Mouse (Mus musculus) limb, embryonic 15.5 days (tissue): ENCODE data around the gene Crebl2. TPM values are rescaled to one million over a fixed set of nuclear protein-coding genes. Genes with fewer than 3 reads are reported as not detected.

Source experiments
- ATAC-seq: fragments of 200-750 bp; cut with Nextera tagmentation; 2 replicates; pipeline ENCODE4 v1.8.0; 2017; ENCODE audit warnings: low read depth, moderate TSS enrichment; ENCODE audit not compliant: insufficient number of reproducible peaks, low FRiP score, low TSS enrichment
- H3K27ac ChIP-seq: fragments of 300-500 bp; sonication (generic); 2 replicates; pipeline ENCODE4 v1.5.1; 2015; ENCODE audit warnings: moderate library complexity, mild to moderate bottlenecking, inconsistent platforms
- H3K27me3 ChIP-seq: fragments of 300-500 bp; sonication (generic); 2 replicates; pipeline ENCODE4 v1.6.1; 2015; ENCODE audit warnings: inconsistent platforms
- H3K36me3 ChIP-seq: fragments of 300-500 bp; sonication (generic); 2 replicates; pipeline ENCODE4 v1.6.1; 2015; ENCODE audit warnings: inconsistent platforms
- H3K4me1 ChIP-seq: fragments of 300-500 bp; sonication (generic); 2 replicates; pipeline ENCODE4 v1.6.1; 2015; ENCODE audit warnings: inconsistent platforms
- H3K4me2 ChIP-seq: fragments of 300-500 bp; sonication (generic); 2 replicates; pipeline ENCODE4 v1.6.1; 2015; ENCODE audit warnings: mild to moderate bottlenecking, inconsistent platforms
- H3K4me3 ChIP-seq: fragments of 300-500 bp; sonication (generic); 2 replicates; pipeline ENCODE4 v1.5.1; 2015; ENCODE audit warnings: mild to moderate bottlenecking, inconsistent platforms
- H3K9ac ChIP-seq: fragments of 300-500 bp; sonication (generic); 2 replicates; pipeline ENCODE4 v1.6.1; 2015; ENCODE audit warnings: inconsistent platforms
- H3K9me3 ChIP-seq: fragments of 300-500 bp; sonication (generic); 2 replicates; pipeline ENCODE4 v1.6.1; 2016; ENCODE audit warnings: inconsistent platforms
- WGBS: fragments of 180-500 bp; shearing (Covaris S2); methylation state at CpG from one replicate; pipeline ENCODE4 v1.1.7; 2015; 5-methylcytosine and 5-hydroxymethylcytosine counted together
- polyA plus RNA-seq: library from polyadenylated mRNA; unstranded; fragments of >200 nt; fragmentation: Nextera tagmentation; extraction: Ambion mirVana; gene quantifications from 2 replicates; pipeline ENCODE4 v1.2.1, GENCODE M21; 2015

Gene Crebl2
- polyA plus RNA-seq, 1 experiment from 2014 or later: 3.9 TPM

GRCm38 (mm10) chr6:134877892-134878291, 47.9 kb downstream of the Crebl2 start:
- H3K36me3 ChIP-seq: no peaks in the 10 kb centered on the region; the same call in 1 of the 2 replicates
- no peak overlapping the region for H3K9ac ChIP-seq
- H3K9me3 ChIP-seq: no peaks in the 10 kb centered on the region
- H3K27ac ChIP-seq: no peak overlapping the region
- no peak overlapping the region for H3K4me3 ChIP-seq
- no peak overlapping the region for H3K4me2 ChIP-seq
- no peaks in the 10 kb centered on the region for H3K4me1 ChIP-seq
- 72% methylated on average over 1 of the region's 1 CpGs for WGBS
- no peak for ATAC-seq
- no peaks in the 10 kb centered on the region for H3K27me3 ChIP-seq

- Histone ChIP-seq H3K9ac (no peak overlapping the region), H3K27ac (no peak overlapping the region), H3K27me3 (no peaks in the 10 kb centered on the region), H3K4me1 (no peaks in the 10 kb centered on the region), H3K4me2 (no peak overlapping the region), H3K36me3 (no peaks in the 10 kb centered on the region; the same call in 1 of the 2 replicates), H3K4me3 (no peak overlapping the region), H3K9me3 (no peaks in the 10 kb centered on the region)
- no peak for ATAC-seq
- WGBS: 80% methylated on average over 5 of the region's 5 CpGs
Measured at GRCm38 (mm10) chr6:134879556-134879955, 49.6 kb downstream of the Crebl2 start.

- H3K27ac ChIP-seq: no peak overlapping the region
- WGBS: 35% methylated on average over 2 of the region's 2 CpGs
- no peaks in the 10 kb centered on the region for H3K4me1 ChIP-seq
- no peaks in the 10 kb centered on the region for H3K9me3 ChIP-seq
- no peak overlapping the region for H3K4me3 ChIP-seq
- no peak overlapping the region for H3K4me2 ChIP-seq
- ATAC-seq: no peak
- no peaks in the 10 kb centered on the region for H3K27me3 ChIP-seq
- no peak overlapping the region for H3K9ac ChIP-seq
- no peaks in the 10 kb centered on the region; the same call in 1 of the 2 replicates for H3K36me3 ChIP-seq
Measured at GRCm38 (mm10) chr6:134880046-134880445, 50.1 kb downstream of the Crebl2 start.

- Histone ChIP-seq H3K4me1 (0 out of 2 replicates have a peak, but pooled peaks cover 6% of the 10 kb centered on the region), H3K9me3 (no peaks in the 10 kb centered on the region), H3K4me2 (no peak overlapping the region), H3K36me3 (no peaks in the 10 kb centered on the region; the same call in 1 of the 2 replicates), H3K27me3 (no peaks in the 10 kb centered on the region), H3K9ac (no peak overlapping the region), H3K4me3 (no peak overlapping the region), H3K27ac (no peak overlapping the region)
- ATAC-seq: no peak
- 75% methylated on average over 4 of the region's 4 CpGs for WGBS
Measured at GRCm38 (mm10) chr6:134883661-134884060, 53.7 kb downstream of the Crebl2 start.

GRCm38 (mm10) chr6:134885515-134885914, 55.6 kb downstream of the Crebl2 start:
- H3K36me3 ChIP-seq: no peaks in the 10 kb centered on the region; the same call in 1 of the 2 replicates
- no peak overlapping the region for H3K4me2 ChIP-seq
- ATAC-seq: no peak
- H3K9ac ChIP-seq: no peak overlapping the region
- H3K27ac ChIP-seq: no peak overlapping the region
- H3K9me3 ChIP-seq: no peaks in the 10 kb centered on the region
- 92% methylated on average over 2 of the region's 2 CpGs for WGBS
- no peaks in the 10 kb centered on the region for H3K27me3 ChIP-seq
- 0 out of 2 replicates have a peak, but pooled peaks cover 8% of the 10 kb centered on the region for H3K4me1 ChIP-seq
- no peak overlapping the region for H3K4me3 ChIP-seq

- no peak overlapping the region for H3K4me2 ChIP-seq
- 86% methylated on average over 8 of the region's 8 CpGs for WGBS
- ATAC-seq: no peak
- no peaks in the 10 kb centered on the region for H3K27me3 ChIP-seq
- no peaks in the 10 kb centered on the region for H3K9me3 ChIP-seq
- H3K4me3 ChIP-seq: no peak overlapping the region
- no peak overlapping the region for H3K9ac ChIP-seq
- 0 out of 2 replicates have a peak, but pooled peaks cover 8% of the 10 kb centered on the region for H3K4me1 ChIP-seq
- H3K36me3 ChIP-seq: no peaks in the 10 kb centered on the region; the same call in 1 of the 2 replicates
- no peak overlapping the region for H3K27ac ChIP-seq
Measured at GRCm38 (mm10) chr6:134886475-134886874, 56.5 kb downstream of the Crebl2 start.

GRCm38 (mm10) chr6:134887008-134887407, 57.1 kb downstream of the Crebl2 start:
- ATAC-seq: no peak

GRCm38 (mm10) chr6:134887711-134888449, 57.9 kb downstream of the Crebl2 start:
- 4% methylated on average over 10 of the region's 10 CpGs for WGBS
- 0 out of 2 replicates have a peak, but pooled peaks cover 8% of the 10 kb centered on the region for H3K4me1 ChIP-seq
- H3K9me3 ChIP-seq: no peaks in the 10 kb centered on the region
- no peaks in the 10 kb centered on the region for H3K27me3 ChIP-seq
- H3K4me2 ChIP-seq: no peak overlapping the region
- H3K27ac ChIP-seq: no peak overlapping the region
- H3K9ac ChIP-seq: no peak overlapping the region
- H3K4me3 ChIP-seq: no peak overlapping the region
- ATAC-seq: no peak
- no peaks in the 10 kb centered on the region for H3K36me3 ChIP-seq

More at GRCm38 (mm10) chr6:134887008-134887407, 57.1 kb downstream of the Crebl2 start:
- H3K4me3 ChIP-seq: no peak overlapping the region
- no peaks in the 10 kb centered on the region; the same call in 1 of the 2 replicates for H3K36me3 ChIP-seq
- WGBS: 50% methylated on average over 5 of the region's 5 CpGs
- no peaks in the 10 kb centered on the region for H3K27me3 ChIP-seq
- 0 out of 2 replicates have a peak, but pooled peaks cover 8% of the 10 kb centered on the region for H3K4me1 ChIP-seq
- no peak overlapping the region for H3K27ac ChIP-seq
- no peaks in the 10 kb centered on the region for H3K9me3 ChIP-seq
- H3K9ac ChIP-seq: no peak overlapping the region
- H3K4me2 ChIP-seq: no peak overlapping the region

- H3K27ac ChIP-seq: no peak overlapping the region
- no peak for ATAC-seq
- 5% methylated on average over 4 of the region's 4 CpGs for WGBS
Measured at GRCm38 (mm10) chr6:134888563-134889017, 58.6 kb downstream of the Crebl2 start.

GRCm38 (mm10) chr6:134889763-134890162, 59.8 kb downstream of the Crebl2 start:
- H3K4me2 ChIP-seq: no peak overlapping the region
- H3K27me3 ChIP-seq: no peaks in the 10 kb centered on the region
- H3K9ac ChIP-seq: no peak overlapping the region
- 55% methylated on average over 1 of the region's 1 CpGs for WGBS
- no peak overlapping the region for H3K4me3 ChIP-seq
- H3K4me1 ChIP-seq: 0 out of 2 replicates have a peak, but pooled peaks cover 8% of the 10 kb centered on the region
- ATAC-seq: no peak
- no peaks in the 10 kb centered on the region for H3K36me3 ChIP-seq
- H3K9me3 ChIP-seq: no peaks in the 10 kb centered on the region
- no peak overlapping the region for H3K27ac ChIP-seq

More at GRCm38 (mm10) chr6:134888563-134889017, 58.6 kb downstream of the Crebl2 start:
- 0 out of 2 replicates have a peak, but pooled peaks cover 8% of the 10 kb centered on the region for H3K4me1 ChIP-seq
- no peaks in the 10 kb centered on the region for H3K9me3 ChIP-seq
- H3K36me3 ChIP-seq: no peaks in the 10 kb centered on the region
- no peak overlapping the region for H3K4me3 ChIP-seq
- no peak overlapping the region for H3K4me2 ChIP-seq
- no peak overlapping the region for H3K9ac ChIP-seq
- no peaks in the 10 kb centered on the region for H3K27me3 ChIP-seq

- ATAC-seq: no peak
- 0 out of 2 replicates have a peak, but pooled peaks cover 8% of the 10 kb centered on the region for H3K4me1 ChIP-seq
- H3K27me3 ChIP-seq: no peaks in the 10 kb centered on the region
- WGBS: 74% methylated on average over 7 of the region's 7 CpGs
- H3K27ac ChIP-seq: no peak overlapping the region
- H3K9ac ChIP-seq: no peak overlapping the region
- no peak overlapping the region for H3K4me3 ChIP-seq
- H3K36me3 ChIP-seq: no peaks in the 10 kb centered on the region
- H3K4me2 ChIP-seq: no peak overlapping the region
- no peaks in the 10 kb centered on the region for H3K9me3 ChIP-seq
Measured at GRCm38 (mm10) chr6:134890436-134890835, 60.5 kb downstream of the Crebl2 start.
